Mouse (Mus musculus): ENCODE measurements around the gene Sox14. TPM values are rescaled to one million over a fixed set of nuclear protein-coding genes. Genes with fewer than 3 reads are reported as not detected.

Gene Sox14
- polyA plus RNA-seq (2012; rRNA removed): not detected in 2 replicates

- no peak for DNase-seq (ENCODE audit: low read depth, low spot score)
Observed at GRCm38 (mm10) chr9:99875618-99876372, at the start of gene Sox14. Gene Sox14, minus strand, starts transcription at chr9:99876170.

GRCm38 (mm10) chr9:99879311-99879710 lies 3.3 kb upstream of the Sox14 start:
- no peak for DNase-seq (ENCODE audit: low read depth, low spot score)
- WGBS: 4% methylated on average over 14 of the region's 14 CpGs

More at GRCm38 (mm10) chr9:99875618-99876372, at the start of gene Sox14:
- 2% methylated on average over 47 of the region's 47 CpGs for WGBS

- DNase-seq (ENCODE audit: low read depth, low spot score): no peak
- 13% methylated on average over 5 of the region's 5 CpGs for WGBS
Observed at GRCm38 (mm10) chr9:99878588-99878987, 2.6 kb upstream of the Sox14 start.

- WGBS: 8% methylated on average over 22 of the region's 22 CpGs
- no peak for DNase-seq (ENCODE audit: low read depth, low spot score)
Observed at GRCm38 (mm10) chr9:99877056-99877546, 1.1 kb upstream of the Sox14 start.

GRCm38 (mm10) chr9:99876373-99877055 lies 544 bp upstream of the Sox14 start:
- DNase-seq (ENCODE audit: low read depth, low spot score): no peak
- WGBS: 2% methylated on average over 25 of the region's 25 CpGs

GRCm38 (mm10) chr9:99874735-99875617 lies 994 bp downstream of the Sox14 start:
- WGBS: 4% methylated on average over 52 of the region's 52 CpGs
- no peak for DNase-seq (ENCODE audit: low read depth, low spot score)

- DNase-seq (ENCODE audit: low read depth, low spot score): no peak
- 10% methylated on average over 2 of the region's 2 CpGs for WGBS
Observed at GRCm38 (mm10) chr9:99873721-99874120, 2.2 kb downstream of the Sox14 start.

GRCm38 (mm10) chr9:99873116-99873620 lies 2.8 kb downstream of the Sox14 start:
- WGBS: 3% methylated on average over 15 of the region's 15 CpGs
- DNase-seq (ENCODE audit: low read depth, low spot score): no peak

GRCm38 (mm10) chr9:99872204-99873115 lies 3.5 kb downstream of the Sox14 start:
- DNase-seq (ENCODE audit: low read depth, low spot score): no peak
- WGBS: 5% methylated on average over 31 of the region's 31 CpGs

GRCm38 (mm10) chr9:99871556-99872203 lies 4.3 kb downstream of the Sox14 start:
- no peak for DNase-seq (ENCODE audit: low read depth, low spot score)

GRCm38 (mm10) chr9:99870780-99871555 lies 5.0 kb downstream of the Sox14 start:
- 3% methylated on average over 37 of the region's 37 CpGs for WGBS
- no peak for DNase-seq (ENCODE audit: low read depth, low spot score)

More at GRCm38 (mm10) chr9:99871556-99872203, 4.3 kb downstream of the Sox14 start:
- WGBS: 2% methylated on average over 34 of the region's 34 CpGs

GRCm38 (mm10) chr9:99869936-99870779 lies 5.8 kb downstream of the Sox14 start:
- 2% methylated on average over 34 of the region's 34 CpGs for WGBS
- DNase-seq (ENCODE audit: low read depth, low spot score): no peak

GRCm38 (mm10) chr9:99869275-99869674 lies 6.7 kb downstream of the Sox14 start:
- 2% methylated on average over 29 of the region's 29 CpGs for WGBS
- DNase-seq (ENCODE audit: low read depth, low spot score): no peak

GRCm38 (mm10) chr9:99868606-99869005 lies 7.4 kb downstream of the Sox14 start:
- WGBS: 2% methylated on average over 26 of the region's 26 CpGs
- DNase-seq (ENCODE audit: low read depth, low spot score): no peak

- DNase-seq (ENCODE audit: low read depth, low spot score): no peak
- 3% methylated on average over 11 of the region's 11 CpGs for WGBS
Observed at GRCm38 (mm10) chr9:99868054-99868453, 7.9 kb downstream of the Sox14 start.

GRCm38 (mm10) chr9:99862936-99863335 lies 13.0 kb downstream of the Sox14 start:
- WGBS: 85% methylated on average over 9 of the region's 9 CpGs

GRCm38 (mm10) chr9:99854486-99854885 lies 21.5 kb downstream of the Sox14 start:
- DNase-seq (ENCODE audit: low read depth, low spot score): no peak
- whole genome bisulfite sequencing: 82% methylated on average over 2 of the region's 2 CpGs

More at GRCm38 (mm10) chr9:99862936-99863335, 13.0 kb downstream of the Sox14 start:
- no peak for DNase-seq (ENCODE audit: low read depth, low spot score)
